Mouse (Mus musculus): ENCODE data around the gene D6Wsu163e.
A peak's percentile ranks its signal among the peaks of the same experiment; 100 is the strongest.

Gene D6Wsu163e

DNA sequence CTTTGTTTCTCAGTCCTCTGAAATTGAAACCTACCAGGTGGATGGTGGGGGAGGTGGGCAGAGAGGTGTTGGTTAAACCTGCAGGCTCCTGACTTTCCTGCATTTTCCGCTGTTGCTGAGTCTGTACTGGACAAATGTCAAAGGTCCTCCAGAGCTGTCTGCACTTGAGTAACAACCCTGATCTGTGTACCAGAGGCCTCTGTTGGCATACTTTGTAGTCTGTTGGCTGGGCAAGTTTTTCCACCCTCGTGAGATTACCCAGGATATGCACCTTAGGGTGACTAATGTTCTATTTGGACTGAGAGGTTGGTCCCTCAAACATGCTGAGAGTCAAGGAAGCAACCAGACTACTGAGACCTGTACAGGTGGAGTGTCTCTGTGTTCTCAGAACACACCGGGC, 66.8 kb downstream of the D6Wsu163e start:
- no peak for DNase-seq (ENCODE audit: low spot score)

DNA sequence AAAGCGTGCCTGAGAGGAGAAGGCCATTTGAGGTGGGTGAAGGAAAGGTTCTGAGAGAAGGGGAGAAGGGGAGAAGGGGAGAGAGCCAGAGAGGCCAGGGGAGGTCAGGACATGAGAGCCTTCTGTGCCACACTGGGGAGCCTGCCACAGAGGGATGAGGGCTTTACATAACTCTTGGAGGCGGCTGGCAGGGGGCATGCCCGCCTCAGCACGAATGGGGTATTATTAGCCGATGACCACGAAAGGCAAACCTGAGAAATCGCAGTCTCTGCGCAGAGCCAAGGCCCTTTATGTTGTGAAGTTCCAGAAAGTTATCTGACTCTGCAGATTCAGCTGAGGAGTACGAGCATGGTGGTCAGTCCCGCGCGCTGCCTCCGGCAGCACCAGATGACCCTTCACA, 70.3 kb downstream of the D6Wsu163e start:
- no peak for DNase-seq (ENCODE audit: low spot score)

DNA sequence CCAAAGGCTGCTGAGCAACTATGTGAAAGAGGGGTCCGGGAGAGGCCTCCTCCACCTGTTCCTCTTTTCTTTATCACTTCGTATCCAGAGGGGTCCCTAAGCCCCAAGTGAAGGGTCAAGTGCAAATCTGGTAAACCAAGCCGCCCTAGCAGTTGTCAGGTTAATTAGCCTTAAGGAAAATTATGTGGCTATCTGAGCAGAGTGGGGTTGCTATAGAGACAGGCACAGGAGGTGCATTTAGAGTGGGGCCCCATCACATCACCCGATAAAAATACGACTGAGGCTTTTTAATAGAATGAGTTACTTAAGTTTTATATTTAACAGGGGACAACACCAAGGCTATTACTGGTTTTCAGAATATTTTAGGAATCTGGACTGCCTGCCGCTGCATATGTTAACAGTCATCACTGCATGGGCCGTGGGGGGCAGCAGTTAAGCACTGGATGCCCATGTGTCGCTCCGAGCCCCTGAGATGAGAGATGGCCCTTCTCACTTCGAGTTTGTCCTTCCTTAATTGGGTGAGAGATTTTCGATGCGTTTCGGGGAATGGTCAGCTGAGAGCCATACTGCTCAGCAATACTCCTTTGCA, 72.3 kb downstream of the D6Wsu163e start:
- no peak for DNase-seq (ENCODE audit: low spot score)

DNA sequence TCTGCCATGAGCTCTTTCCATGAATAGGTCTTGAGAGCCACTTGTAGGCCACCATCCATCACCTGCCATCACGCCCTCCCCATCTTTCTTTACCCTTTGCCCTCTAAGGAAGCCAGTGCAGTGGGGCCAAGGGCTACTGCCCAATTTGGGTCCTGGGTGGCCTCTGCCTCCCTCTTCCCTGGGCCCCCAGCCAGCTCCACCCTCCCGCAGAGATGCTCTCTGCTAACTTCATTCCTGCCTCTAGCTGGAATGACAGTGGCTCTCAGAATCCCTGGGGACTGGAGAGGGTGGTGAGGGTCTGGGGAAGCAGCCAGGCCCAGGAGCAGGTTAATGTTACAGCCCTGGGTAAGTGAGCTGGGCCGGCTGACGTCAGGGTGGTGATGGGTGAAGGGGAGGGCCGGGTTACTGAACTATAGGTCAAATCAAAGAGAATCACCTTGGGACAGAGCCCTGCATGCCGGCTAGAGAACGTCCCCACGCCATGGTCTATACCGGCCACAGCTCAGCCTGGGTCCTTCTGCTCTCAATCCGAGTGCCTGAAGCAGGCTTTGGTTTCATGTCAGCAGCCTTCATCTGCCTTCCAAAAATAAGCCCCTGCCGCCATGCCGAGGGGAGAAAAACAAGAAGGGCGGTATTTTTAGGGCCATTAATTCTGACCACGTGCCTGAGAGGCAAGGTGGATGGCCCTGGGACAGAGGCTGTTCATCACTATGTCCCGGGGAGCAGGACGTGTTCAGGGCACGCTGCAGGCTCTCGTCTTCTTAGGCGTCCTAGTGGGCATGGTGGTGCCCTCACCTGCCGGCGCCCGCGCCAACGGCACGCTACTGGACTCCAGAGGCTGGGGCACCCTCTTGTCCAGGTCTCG, 75.4 kb downstream of the D6Wsu163e start, which contains the start of gene Fgf6:
Gene Fgf6, plus strand, starts transcription at position 681 of the 865 bp plus-strand sequence.
- DNase-seq (ENCODE audit: low spot score) = no peak

DNA sequence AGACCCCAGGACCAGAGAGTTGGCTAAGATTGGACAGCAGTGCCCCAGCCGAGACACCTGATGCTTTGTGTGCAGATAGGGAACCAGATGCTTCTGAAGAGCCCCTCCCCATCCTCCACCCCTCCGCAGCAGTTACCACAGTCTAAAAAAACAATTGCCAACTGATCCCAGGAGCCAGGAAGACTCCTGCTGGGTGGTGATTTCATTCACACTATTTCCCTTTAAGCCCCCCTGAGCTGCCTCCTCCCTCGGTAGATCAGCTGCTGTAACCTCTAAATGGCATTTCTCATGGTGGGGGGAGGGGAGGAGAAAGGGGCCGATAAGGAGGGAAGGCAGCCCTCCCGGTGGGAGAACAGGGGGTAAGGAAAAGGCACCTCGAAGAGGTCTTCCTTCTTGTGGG, 79.5 kb downstream of the D6Wsu163e start:
- peak; percentile 21 for DNase-seq (ENCODE audit: low spot score)

DNA sequence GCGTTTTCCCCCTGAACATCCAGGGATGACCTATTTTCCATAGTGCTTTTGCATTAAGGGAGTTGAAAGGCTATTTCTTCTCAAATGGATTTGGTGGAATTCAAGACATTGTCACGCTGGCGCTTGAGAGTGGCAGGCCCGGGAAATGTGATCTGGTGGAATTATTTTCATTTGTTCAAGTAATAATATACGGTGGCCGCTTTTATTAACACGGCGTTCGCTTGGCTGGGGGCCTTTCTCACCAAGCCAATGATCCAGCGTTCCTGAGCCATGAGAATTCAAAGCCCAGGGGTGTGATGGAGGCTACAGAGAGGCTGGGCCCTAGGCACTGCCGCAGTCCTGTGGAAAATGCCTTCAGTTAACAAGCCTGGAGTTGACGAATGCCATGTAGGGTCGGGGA, 80.7 kb downstream of the D6Wsu163e start:
- no peak for DNase-seq (ENCODE audit: low spot score)

DNA sequence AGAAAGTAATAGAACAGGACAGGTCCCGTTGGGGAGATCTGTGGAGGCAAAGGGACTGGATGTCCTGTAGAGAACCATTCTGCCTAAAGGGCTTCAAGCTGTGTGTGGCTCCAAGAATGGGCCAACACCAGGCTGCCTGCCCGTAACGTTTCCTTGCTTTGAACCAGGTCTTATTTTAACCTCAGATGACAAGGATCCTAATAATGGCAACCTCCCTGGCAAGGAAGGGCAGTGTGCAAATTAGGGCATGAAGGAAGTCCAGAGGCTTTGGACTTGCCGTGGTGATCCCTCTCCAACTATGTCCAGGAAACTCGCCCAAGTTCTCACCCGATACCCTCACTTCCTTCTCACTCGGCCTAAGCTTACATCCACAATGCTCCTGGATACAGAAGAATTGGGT, 85.1 kb downstream of the D6Wsu163e start:
- no peak for DNase-seq (ENCODE audit: low spot score)
